Mouse (Mus musculus) forebrain, embryonic 13.5 days (tissue): ENCODE data around the gene Tmem106c. TPM values are rescaled to one million over a fixed set of nuclear protein-coding genes. Genes with fewer than 3 reads are reported as not detected.

Experiments used
- ATAC-seq: fragments of 200-750 bp; cut with Nextera tagmentation; 2 replicates; pipeline ENCODE4 v1.8.0; 2017
- H3K27ac ChIP-seq: fragments of 300-500 bp; sonication (generic); 2 replicates; pipeline ENCODE4 v1.5.1; 2015; ENCODE audit warnings: inconsistent platforms, mild to moderate bottlenecking, moderate library complexity
- H3K27me3 ChIP-seq: fragments of 300-500 bp; sonication (generic); 2 replicates; pipeline ENCODE4 v1.6.1; 2015; ENCODE audit warnings: mild to moderate bottlenecking, inconsistent platforms
- H3K36me3 ChIP-seq: fragments of 300-500 bp; sonication (generic); 2 replicates; pipeline ENCODE4 v1.6.1; 2015; ENCODE audit warnings: mild to moderate bottlenecking, inconsistent platforms; ENCODE audit not compliant: poor library complexity, severe bottlenecking
- H3K4me1 ChIP-seq: fragments of 300-500 bp; sonication (generic); 2 replicates; pipeline ENCODE4 v1.6.1; 2015; ENCODE audit warnings: inconsistent platforms
- H3K4me2 ChIP-seq: fragments of 300-500 bp; sonication (generic); 2 replicates; pipeline ENCODE4 v1.6.1; 2015; ENCODE audit warnings: inconsistent platforms, mild to moderate bottlenecking, moderate library complexity
- H3K4me3 ChIP-seq: fragments of 300-500 bp; sonication (generic); 2 replicates; pipeline ENCODE4 v1.5.1; 2015; ENCODE audit warnings: mild to moderate bottlenecking, inconsistent platforms
- H3K9ac ChIP-seq: fragments of 300-500 bp; sonication (generic); 2 replicates; pipeline ENCODE4 v1.6.1; 2015; ENCODE audit warnings: mild to moderate bottlenecking, inconsistent platforms
- H3K9me3 ChIP-seq: fragments of 300-500 bp; sonication (generic); replicated peaks from 2 replicates; pipeline ENCODE4 v1.6.1; 2016; ENCODE audit warnings: inconsistent platforms
- WGBS: fragments of 180-500 bp; shearing (Covaris S2); methylation state at CpG from one replicate; pipeline ENCODE4 v1.1.7; 2015; 5-methylcytosine and 5-hydroxymethylcytosine counted together
- polyA plus RNA-seq: library from polyadenylated mRNA; unstranded; fragments of >200 nt; fragmentation: Nextera tagmentation; extraction: Ambion mirVana; gene quantifications from 2 replicates; pipeline ENCODE4 v1.2.1, GENCODE M21; 2015

Gene Tmem106c
- polyA plus RNA-seq, result 46.9 and 56.2 TPM in 2 replicates

GRCm38 (mm10) chr15:97963989-97964835, at the start of gene Tmem106c:
Gene Tmem106c, plus strand, starts transcription at chr15:97964200.
- H3K27ac ChIP-seq, result peak within 1 kb of the TSS; percentile 80
- ATAC-seq, result peak; percentile 95
- no peaks in the 10 kb centered on the region; the same call in 1 of the 2 replicates for H3K36me3 ChIP-seq
- peak within 1 kb of the TSS; percentile 74 for H3K9ac ChIP-seq
- no peaks in the 10 kb centered on the region for H3K27me3 ChIP-seq
- peaks cover 16% of the 10 kb centered on the region for H3K4me1 ChIP-seq
- H3K9me3 ChIP-seq, result no peaks in the 10 kb centered on the region
- H3K4me3 ChIP-seq, result peak within 1 kb of the TSS; percentile 55
- under 1% methylated on average over 67 of the region's 67 CpGs for WGBS
- peak within 1 kb of the TSS; percentile 72 for H3K4me2 ChIP-seq

GRCm38 (mm10) chr15:97914331-97914747, 49.7 kb upstream of the Tmem106c start:
- 15% methylated on average over 9 of the region's 9 CpGs for WGBS
- Histone ChIP-seq H3K4me1 (peaks cover 11% of the 10 kb centered on the region), H3K4me3 (no peak overlapping the region), H3K27ac (no peak overlapping the region; the same call in 1 of the 2 replicates), H3K27me3 (peaks cover 4% of the 10 kb centered on the region; the same call in 1 of the 2 replicates), H3K36me3 (no peaks in the 10 kb centered on the region), H3K9ac (no peak overlapping the region), H3K4me2 (peak overlapping the region; percentile 22; the same call in 1 of the 2 replicates), H3K9me3 (no peaks in the 10 kb centered on the region)
- peak; percentile 76 for ATAC-seq

DNA sequence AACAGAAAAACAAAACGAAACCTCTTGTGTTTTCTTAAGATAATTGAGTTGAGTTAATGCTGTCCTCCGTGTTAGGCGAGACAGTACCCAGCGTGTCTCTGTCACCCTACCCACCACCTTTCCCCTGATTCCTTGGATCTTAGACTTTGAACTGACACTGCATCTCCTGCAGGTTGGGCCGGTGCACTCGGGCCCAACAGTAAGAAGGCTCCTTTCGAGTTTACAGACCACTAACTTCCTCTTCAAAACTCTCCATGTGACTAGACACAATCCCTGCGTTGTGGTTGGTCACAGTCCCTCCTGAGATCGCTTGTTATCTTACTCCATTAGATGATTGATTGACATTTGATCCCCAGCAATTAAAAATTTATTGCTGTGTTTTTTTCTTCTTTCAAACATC, 46.0 kb upstream of the Tmem106c start:
- Histone ChIP-seq H3K9me3 (no peaks in the 10 kb centered on the region), H3K4me2 (no peak overlapping the region), H3K27ac (no peak overlapping the region), H3K4me3 (no peak overlapping the region), H3K27me3 (no peaks in the 10 kb centered on the region; the same call in 1 of the 2 replicates), H3K4me1 (peaks cover 11% of the 10 kb centered on the region), H3K36me3 (no peaks in the 10 kb centered on the region), H3K9ac (no peak overlapping the region)
- ATAC-seq, result no peak
- 86% methylated on average over 9 of the region's 9 CpGs for WGBS

DNA sequence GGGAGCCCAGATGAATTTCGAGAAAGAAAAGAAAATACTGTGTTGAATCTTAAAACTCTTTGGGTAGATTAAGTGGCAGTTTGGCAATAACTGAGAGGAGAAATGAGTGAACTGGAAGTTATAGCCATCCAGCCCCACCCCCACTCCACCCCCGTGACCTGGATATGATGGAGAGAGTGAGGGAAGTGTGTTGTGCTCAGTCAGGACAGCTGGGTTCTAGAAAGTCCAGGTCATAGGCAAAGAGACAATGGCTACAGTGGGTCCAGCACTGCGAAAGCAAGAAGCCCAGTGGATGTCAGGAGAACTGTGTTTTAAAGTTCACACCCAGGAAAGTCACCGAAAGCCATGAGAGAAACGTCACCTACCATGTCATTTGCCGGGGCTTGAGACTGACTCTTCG, 44.8 kb upstream of the Tmem106c start:
- H3K36me3 ChIP-seq, result no peaks in the 10 kb centered on the region
- no peak for ATAC-seq
- no peak overlapping the region for H3K4me2 ChIP-seq
- no peak overlapping the region for H3K4me3 ChIP-seq
- H3K27me3 ChIP-seq, result no peaks in the 10 kb centered on the region; the same call in 1 of the 2 replicates
- peaks cover 8% of the 10 kb centered on the region for H3K4me1 ChIP-seq
- no peak overlapping the region for H3K27ac ChIP-seq
- WGBS, result 86% methylated on average over 7 of the region's 7 CpGs
- H3K9me3 ChIP-seq, result no peaks in the 10 kb centered on the region
- H3K9ac ChIP-seq, result no peak overlapping the region

DNA sequence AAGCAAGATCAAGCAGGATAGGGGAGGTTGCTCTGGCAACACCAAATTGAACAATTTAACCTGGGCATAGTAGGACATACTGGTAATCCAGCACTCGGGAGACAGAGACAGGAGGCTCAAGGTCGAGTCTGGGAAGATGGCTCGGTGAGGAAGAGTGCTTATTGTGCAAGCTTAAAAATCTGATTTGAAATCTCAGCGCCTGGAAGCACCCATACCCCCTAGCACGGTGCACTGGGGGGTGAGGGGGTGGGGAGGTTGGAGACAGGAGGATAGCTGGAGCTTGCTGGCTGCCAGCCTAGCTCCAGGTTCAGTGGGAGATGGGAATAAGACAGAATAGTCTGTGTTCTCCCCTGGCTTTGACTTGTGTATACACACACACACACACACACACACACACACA, 43.7 kb upstream of the Tmem106c start:
- ATAC-seq, result no peak
- no peak overlapping the region for H3K4me2 ChIP-seq
- no peaks in the 10 kb centered on the region for H3K9me3 ChIP-seq
- WGBS, result 70% methylated on average over 5 of the region's 5 CpGs
- H3K4me1 ChIP-seq, result no peaks in the 10 kb centered on the region
- no peak overlapping the region for H3K9ac ChIP-seq
- H3K4me3 ChIP-seq, result no peak overlapping the region
- H3K27me3 ChIP-seq, result no peaks in the 10 kb centered on the region
- no peak overlapping the region for H3K27ac ChIP-seq
- no peaks in the 10 kb centered on the region for H3K36me3 ChIP-seq

GRCm38 (mm10) chr15:97921796-97922195, 42.2 kb upstream of the Tmem106c start:
- Histone ChIP-seq H3K9me3 (no peaks in the 10 kb centered on the region), H3K27me3 (no peaks in the 10 kb centered on the region), H3K4me3 (no peak overlapping the region), H3K27ac (no peak overlapping the region), H3K36me3 (no peaks in the 10 kb centered on the region), H3K4me2 (no peak overlapping the region), H3K9ac (no peak overlapping the region), H3K4me1 (no peaks in the 10 kb centered on the region)
- no peak for ATAC-seq
- WGBS, result 93% methylated on average over 9 of the region's 9 CpGs

DNA sequence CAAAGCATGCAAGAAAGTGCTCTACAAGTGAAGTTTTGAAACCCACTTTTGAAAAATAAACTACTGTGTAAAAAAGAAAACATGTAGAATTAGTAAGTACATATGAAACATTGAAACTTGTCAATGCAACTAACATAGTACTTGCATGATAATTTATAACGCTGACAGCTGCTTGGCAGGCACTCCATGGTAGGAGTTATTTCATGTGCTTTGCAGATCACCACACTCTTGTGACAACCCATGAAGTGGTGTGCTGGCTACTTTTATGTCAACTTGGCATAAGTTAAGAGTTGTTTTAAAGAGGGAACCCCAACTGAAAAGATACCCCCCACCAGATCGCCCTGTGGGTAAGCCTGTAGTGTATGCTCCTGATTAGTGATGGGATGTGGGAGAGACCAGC, 41.6 kb upstream of the Tmem106c start:
- Histone ChIP-seq H3K4me2 (no peak overlapping the region), H3K9ac (no peak overlapping the region), H3K27ac (no peak overlapping the region), H3K4me1 (no peaks in the 10 kb centered on the region), H3K36me3 (no peaks in the 10 kb centered on the region), H3K4me3 (no peak overlapping the region), H3K27me3 (no peaks in the 10 kb centered on the region), H3K9me3 (no peaks in the 10 kb centered on the region)
- WGBS, result 92% methylated on average over 2 of the region's 2 CpGs
- no peak for ATAC-seq

DNA sequence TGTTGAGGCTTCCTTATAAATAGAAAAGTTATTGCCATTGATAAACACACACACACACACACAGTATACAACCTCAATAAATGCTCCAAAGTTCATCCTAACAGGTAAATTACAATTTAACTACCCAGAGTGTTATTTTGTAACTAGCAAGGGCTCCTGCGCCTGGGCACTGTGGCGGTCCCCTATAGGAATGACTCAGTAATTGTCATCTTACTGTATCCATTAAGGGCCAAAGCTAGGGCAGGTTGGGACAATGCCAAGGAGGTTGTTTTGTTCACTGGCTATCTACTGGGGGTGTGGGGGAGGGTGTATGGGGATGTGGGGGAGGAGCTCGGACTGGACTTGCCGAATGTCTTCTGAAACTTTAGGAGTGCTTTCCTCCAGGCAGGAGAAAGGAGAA, 37.0 kb upstream of the Tmem106c start:
- Histone ChIP-seq H3K9ac (no peak overlapping the region), H3K27me3 (no peaks in the 10 kb centered on the region), H3K27ac (no peak overlapping the region), H3K4me1 (no peaks in the 10 kb centered on the region), H3K36me3 (no peaks in the 10 kb centered on the region), H3K4me3 (no peak overlapping the region), H3K4me2 (no peak overlapping the region), H3K9me3 (no peaks in the 10 kb centered on the region)
- no peak for ATAC-seq
- WGBS, result 66% methylated on average over 4 of the region's 4 CpGs

DNA sequence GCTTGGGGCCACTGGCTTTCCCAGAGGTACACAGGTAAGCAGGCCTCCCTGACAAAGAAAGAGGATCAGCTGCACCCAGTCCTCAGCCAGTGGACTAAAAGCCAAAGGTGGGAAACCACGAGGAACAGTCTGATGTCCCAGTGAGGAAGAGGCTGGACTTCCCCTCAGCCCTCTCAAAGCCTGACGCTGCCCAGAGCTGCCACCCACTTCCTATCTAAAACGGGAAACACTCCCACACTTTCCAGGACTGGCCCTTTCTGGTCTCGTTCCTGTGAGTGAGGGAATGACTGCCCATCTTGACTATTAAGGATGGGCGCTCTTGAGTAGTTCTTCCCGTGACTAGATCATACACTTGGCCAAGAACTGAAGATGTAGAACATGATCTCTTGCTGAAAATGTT, 36.2 kb upstream of the Tmem106c start:
- H3K27ac ChIP-seq, result no peak overlapping the region
- H3K9ac ChIP-seq, result no peak overlapping the region
- no peak overlapping the region for H3K4me2 ChIP-seq
- no peaks in the 10 kb centered on the region for H3K27me3 ChIP-seq
- H3K36me3 ChIP-seq, result no peaks in the 10 kb centered on the region
- H3K9me3 ChIP-seq, result no peaks in the 10 kb centered on the region
- H3K4me1 ChIP-seq, result no peaks in the 10 kb centered on the region
- H3K4me3 ChIP-seq, result no peak overlapping the region
- ATAC-seq, result no peak
- 85% methylated on average over 6 of the region's 6 CpGs for WGBS

- Histone ChIP-seq H3K27ac (no peak overlapping the region), H3K27me3 (no peaks in the 10 kb centered on the region), H3K4me3 (no peak overlapping the region), H3K36me3 (no peaks in the 10 kb centered on the region), H3K4me2 (no peak overlapping the region), H3K9ac (no peak overlapping the region), H3K4me1 (no peaks in the 10 kb centered on the region), H3K9me3 (no peaks in the 10 kb centered on the region)
- 70% methylated on average over 13 of the region's 13 CpGs for WGBS
- no peak for ATAC-seq
Measured at GRCm38 (mm10) chr15:97929259-97929824, 34.7 kb upstream of the Tmem106c start.

GRCm38 (mm10) chr15:97932441-97932840, 31.6 kb upstream of the Tmem106c start:
- no peaks in the 10 kb centered on the region for H3K9me3 ChIP-seq
- H3K4me2 ChIP-seq, result no peak overlapping the region
- WGBS, result 87% methylated on average over 12 of the region's 12 CpGs
- no peaks in the 10 kb centered on the region for H3K36me3 ChIP-seq
- no peak overlapping the region for H3K9ac ChIP-seq
- H3K27me3 ChIP-seq, result no peaks in the 10 kb centered on the region
- no peaks in the 10 kb centered on the region for H3K4me1 ChIP-seq
- no peak for ATAC-seq
- H3K27ac ChIP-seq, result no peak overlapping the region
- no peak overlapping the region for H3K4me3 ChIP-seq

DNA sequence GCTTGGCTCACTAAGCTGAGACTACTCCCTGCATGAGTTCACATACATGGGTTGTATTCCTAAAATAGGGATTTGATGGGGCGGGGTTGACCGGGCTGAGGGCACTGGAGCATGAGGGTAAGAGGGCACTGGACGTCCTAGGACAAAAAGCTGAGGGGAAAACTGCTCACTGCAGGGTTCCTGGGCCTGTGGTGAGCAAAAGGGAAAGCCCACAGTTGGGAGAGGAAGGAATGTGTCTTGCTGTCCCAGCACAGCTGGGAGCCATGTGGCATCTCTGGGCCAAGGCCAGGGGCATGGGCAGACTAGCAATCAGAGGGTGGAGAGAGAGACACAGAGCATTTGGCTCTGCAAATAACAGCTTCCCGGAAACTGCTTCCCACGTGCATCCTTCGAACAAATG, 25.4 kb upstream of the Tmem106c start:
- no peaks in the 10 kb centered on the region for H3K9me3 ChIP-seq
- WGBS, result 61% methylated on average over 6 of the region's 6 CpGs
- no peak overlapping the region for H3K27ac ChIP-seq
- H3K4me2 ChIP-seq, result no peak overlapping the region
- no peaks in the 10 kb centered on the region for H3K36me3 ChIP-seq
- H3K27me3 ChIP-seq, result no peaks in the 10 kb centered on the region
- no peak for ATAC-seq
- H3K9ac ChIP-seq, result no peak overlapping the region
- H3K4me3 ChIP-seq, result no peak overlapping the region
- H3K4me1 ChIP-seq, result no peaks in the 10 kb centered on the region
